Mouse (Mus musculus) naive thymus-derived CD4-positive, alpha-beta T cell, adult 2 months (primary cell): ENCODE results near the gene Gsdmc3.
"Not testable (repeated sequence)": the region's sequence is repeated elsewhere in the genome, so short reads cannot be mapped to it uniquely, and the experiment has no call there.

Source experiments
- DNase-seq: peaks from one replicate; pipeline ENCODE4 v3.0.0-alpha.2; 2011; ENCODE audit warnings: low read depth

Gsdmc3 gene

GRCm38 (mm10) chr15:63878458-63878857, at the start of gene Gsdmc3:
Gene Gsdmc3 (minus strand): TSS chr15:63878558.
- not testable (repeated sequence) for DNase-seq

DNA sequence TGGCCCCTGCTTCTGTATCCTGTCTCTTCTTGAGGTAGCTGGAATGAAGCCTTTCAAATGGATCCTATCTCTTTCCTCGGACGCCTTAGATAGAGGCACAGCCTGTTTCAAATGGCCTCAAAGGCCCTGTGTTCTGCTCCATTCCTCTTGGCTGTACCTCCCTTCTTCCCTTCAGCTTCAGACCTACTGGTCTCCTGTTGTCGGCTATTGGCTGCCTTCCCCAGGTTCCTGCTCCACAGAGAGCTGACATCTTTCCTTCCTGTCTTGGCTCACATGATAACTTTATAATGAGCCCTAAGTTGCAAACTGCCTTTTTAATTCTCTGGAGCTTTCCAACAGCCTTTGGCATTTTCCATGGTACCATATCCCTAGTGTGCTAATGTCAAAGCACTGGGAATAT, 47.8 kb upstream of the Gsdmc3 start:
- DNase-seq, result peak; percentile 1

DNA sequence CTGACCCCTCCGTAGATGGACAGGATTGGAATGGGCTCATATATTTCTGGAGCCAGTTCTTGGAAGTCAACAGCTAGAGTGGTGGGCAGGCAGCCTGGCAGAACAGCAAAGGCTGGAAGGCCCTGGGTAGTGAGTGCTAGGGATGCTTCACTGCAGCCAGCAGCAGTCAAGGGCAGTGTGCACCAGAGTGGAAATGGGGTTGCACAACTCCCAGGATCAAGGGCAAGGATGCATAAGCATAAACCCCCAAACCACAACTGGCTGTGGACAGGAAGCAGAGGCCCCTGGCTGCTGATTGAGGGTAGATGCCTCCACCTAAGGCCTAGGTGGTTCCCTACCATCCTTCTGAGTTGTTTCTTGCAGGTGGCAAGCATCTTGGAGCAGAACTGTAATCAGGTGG, 46.1 kb upstream of the Gsdmc3 start:
- DNase-seq, result peak; percentile 11

- DNase-seq, result not testable (repeated sequence)
Measured at GRCm38 (mm10) chr15:63921618-63922017, 43.3 kb upstream of the Gsdmc3 start.

DNA sequence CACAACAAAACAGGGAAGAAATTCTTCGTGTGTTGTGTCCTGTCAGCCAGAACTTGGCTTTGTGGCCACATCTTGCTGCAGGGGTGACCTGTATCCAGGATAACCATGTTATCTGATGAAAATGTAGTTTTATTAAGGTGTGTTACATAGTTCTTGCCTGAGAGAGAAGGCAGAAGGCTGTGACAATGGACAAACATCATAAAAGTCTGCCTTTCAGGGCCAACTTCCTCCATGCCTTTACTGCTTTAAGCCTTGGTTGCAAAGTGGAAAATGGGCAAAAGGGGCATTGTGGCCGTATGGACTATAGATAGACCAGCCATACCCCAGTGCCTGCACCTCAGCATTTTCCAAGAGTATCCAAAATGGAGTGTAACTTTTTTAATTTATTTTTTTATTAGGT, 41.4 kb upstream of the Gsdmc3 start:
- DNase-seq, result not testable (repeated sequence)

DNA sequence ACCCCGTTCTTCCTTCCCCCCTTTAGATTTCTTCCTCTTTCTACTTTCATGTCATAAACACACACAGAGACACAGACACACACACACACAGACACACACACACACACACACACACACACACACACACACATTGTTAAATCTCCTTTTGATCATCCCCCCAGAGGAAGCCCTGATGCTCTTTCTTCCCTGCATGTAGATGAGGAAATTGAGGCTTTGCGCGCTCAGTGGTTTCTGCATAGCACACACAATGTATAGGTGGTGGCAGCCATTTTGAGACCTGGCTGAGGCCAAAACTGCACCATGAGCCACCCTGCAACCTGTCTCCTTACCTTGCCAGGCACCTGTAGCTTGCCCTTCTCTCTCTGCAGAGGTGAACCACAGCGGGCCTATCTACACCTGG, 38.2 kb upstream of the Gsdmc3 start:
- not testable (repeated sequence) for DNase-seq

- not testable (repeated sequence) for DNase-seq
Measured at GRCm38 (mm10) chr15:63912197-63912596, 33.8 kb upstream of the Gsdmc3 start, which contains the start of gene Gsdmc4. Gene Gsdmc4 (minus strand): TSS chr15:63912297.

DNA sequence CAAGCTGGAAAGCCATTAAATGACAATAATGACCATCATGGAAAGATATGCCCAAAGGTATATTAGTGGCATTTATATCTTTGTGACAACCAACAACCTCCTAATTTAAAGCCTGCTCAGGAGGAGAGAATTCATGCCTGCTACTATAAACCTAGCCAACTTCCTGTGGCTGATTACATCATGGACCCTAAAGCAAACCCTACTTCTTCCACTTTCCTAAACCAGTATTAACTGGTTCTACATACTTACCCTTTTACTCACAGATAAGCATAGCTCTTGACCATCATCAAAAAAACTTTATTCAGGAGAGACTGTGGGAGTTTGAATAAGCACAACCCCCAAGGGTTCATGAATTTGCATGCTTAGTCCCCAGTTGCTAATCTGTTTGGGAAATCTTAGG, 31.5 kb upstream of the Gsdmc3 start:
- not testable (repeated sequence) for DNase-seq

GRCm38 (mm10) chr15:63895560-63896353, 17.4 kb upstream of the Gsdmc3 start:
- DNase-seq, result peak; percentile 77

DNA sequence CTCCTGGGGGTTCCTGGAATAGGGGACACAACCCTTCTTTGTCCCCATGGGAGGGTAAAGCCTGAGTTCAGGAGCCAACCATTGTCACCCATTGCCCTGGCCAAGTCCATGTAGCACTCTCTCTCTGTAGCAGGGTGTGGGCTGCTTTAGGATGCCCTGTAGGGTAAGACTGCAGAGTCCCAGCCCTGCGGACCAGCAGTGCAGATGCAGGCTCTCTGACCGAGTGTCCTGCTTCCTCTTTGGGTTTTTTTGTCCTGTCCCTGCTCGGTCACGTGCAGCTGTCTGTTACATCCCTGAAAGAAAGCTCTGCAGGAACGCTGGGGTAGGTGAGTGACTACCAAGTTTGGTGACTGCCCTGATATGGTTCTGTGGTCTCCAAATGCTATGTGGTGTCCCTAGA, 10.1 kb upstream of the Gsdmc3 start:
- not testable (repeated sequence) for DNase-seq

DNA sequence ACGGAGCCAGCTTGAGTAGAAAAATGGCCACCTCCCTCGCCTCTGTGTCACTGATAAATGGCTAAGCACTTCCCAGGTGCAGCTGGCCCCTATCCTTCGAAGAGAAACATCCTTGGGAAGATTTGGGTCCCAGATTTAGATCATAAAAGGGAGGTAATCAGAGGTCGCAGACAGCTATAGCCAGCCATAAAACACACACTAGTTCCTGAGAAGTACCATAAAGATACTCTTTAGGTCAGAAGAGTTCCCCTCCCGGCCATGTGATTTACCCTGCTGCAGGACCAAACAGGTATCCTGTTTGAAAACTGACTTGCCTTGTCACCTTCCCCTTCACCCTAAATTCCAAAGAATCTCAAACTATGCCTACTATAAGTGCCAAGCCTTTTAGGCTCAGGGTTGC, 9.6 kb upstream of the Gsdmc3 start:
- not testable (repeated sequence) for DNase-seq

DNA sequence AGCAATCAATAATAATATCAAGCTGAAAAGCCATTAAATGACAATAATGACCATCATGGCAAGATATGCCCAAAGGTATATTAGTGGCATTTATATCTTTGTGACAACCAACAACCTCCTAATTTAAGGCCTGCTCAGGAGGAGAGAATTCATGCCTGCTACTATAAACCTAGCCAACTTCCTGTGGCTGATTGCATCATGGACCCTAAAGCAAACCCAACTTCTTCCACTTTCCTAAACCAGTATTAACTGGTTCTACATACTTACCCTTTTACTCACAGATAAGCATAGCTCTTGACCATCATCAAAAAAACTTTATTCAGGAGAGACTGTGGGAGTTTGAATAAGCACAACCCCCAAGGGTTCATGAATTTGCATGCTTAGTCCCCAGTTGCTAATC, 2.2 kb downstream of the Gsdmc3 start:
- DNase-seq, result not testable (repeated sequence)

- peak; percentile 5 for DNase-seq
Measured at GRCm38 (mm10) chr15:63861965-63862364, 16.4 kb downstream of the Gsdmc3 start.
